Mouse (Mus musculus): ENCODE data around the gene Cluh.
A peak's percentile ranks its signal among the peaks of the same experiment; 100 is the strongest.

Cluh gene

GRCm38 (mm10) chr11:74647966-74648365, 1.3 kb upstream of the Cluh start:
- no peak for DNase-seq (ENCODE audit: low spot score in 2 of 2)

GRCm38 (mm10) chr11:74648676-74649075, 619 bp upstream of the Cluh start:
- DNase-seq (ENCODE audit: low spot score in 2 of 2) = no peak

GRCm38 (mm10) chr11:74649647-74650551, 604 bp downstream of the Cluh start:
- DNase-seq (ENCODE audit: low spot score in 2 of 2) = peak; percentile 12 to 37

GRCm38 (mm10) chr11:74650576-74651100, 1.3 kb downstream of the Cluh start:
- DNase-seq (ENCODE audit: low spot score in 2 of 2) = no peak

- no peak for DNase-seq (ENCODE audit: low spot score in 2 of 2)
Measured at GRCm38 (mm10) chr11:74652791-74653191, 3.5 kb downstream of the Cluh start.

- DNase-seq (ENCODE audit: low spot score in 2 of 2) = no peak
Measured at GRCm38 (mm10) chr11:74653385-74653784, 4.1 kb downstream of the Cluh start.

- DNase-seq (ENCODE audit: low spot score in 2 of 2) = no peak
Measured at GRCm38 (mm10) chr11:74655941-74656340, 6.6 kb downstream of the Cluh start.

- DNase-seq (ENCODE audit: low spot score in 2 of 2) = no peak
Measured at GRCm38 (mm10) chr11:74660336-74660735, 11.0 kb downstream of the Cluh start.

GRCm38 (mm10) chr11:74661641-74662040, 12.3 kb downstream of the Cluh start:
- no peak for DNase-seq (ENCODE audit: low spot score in 2 of 2)

- DNase-seq (ENCODE audit: low spot score in 2 of 2) = no peak
Measured at GRCm38 (mm10) chr11:74662221-74662620, 12.9 kb downstream of the Cluh start.

- no peak for DNase-seq (ENCODE audit: low spot score in 2 of 2)
Measured at GRCm38 (mm10) chr11:74664279-74664678, 15.0 kb downstream of the Cluh start.

GRCm38 (mm10) chr11:74664906-74665305, 15.6 kb downstream of the Cluh start:
- no peak for DNase-seq (ENCODE audit: low spot score in 2 of 2)

- DNase-seq (ENCODE audit: low spot score in 2 of 2) = no peak
Measured at GRCm38 (mm10) chr11:74665631-74666283, 16.5 kb downstream of the Cluh start.

GRCm38 (mm10) chr11:74666284-74666652, 17.0 kb downstream of the Cluh start:
- DNase-seq (ENCODE audit: low spot score in 2 of 2) = no peak

- DNase-seq (ENCODE audit: low spot score in 2 of 2) = no peak
Measured at GRCm38 (mm10) chr11:74666776-74667581, 17.7 kb downstream of the Cluh start.

GRCm38 (mm10) chr11:74667582-74668010, 18.3 kb downstream of the Cluh start:
- no peak for DNase-seq (ENCODE audit: low spot score in 2 of 2)

GRCm38 (mm10) chr11:74668466-74668865, 19.2 kb downstream of the Cluh start:
- no peak for DNase-seq (ENCODE audit: low spot score in 2 of 2)

GRCm38 (mm10) chr11:74668971-74669370, 19.7 kb downstream of the Cluh start:
- no peak for DNase-seq (ENCODE audit: low spot score in 2 of 2)

- no peak for DNase-seq (ENCODE audit: low spot score in 2 of 2)
Measured at GRCm38 (mm10) chr11:74670151-74670550, 20.9 kb downstream of the Cluh start.

- no peak for DNase-seq (ENCODE audit: low spot score in 2 of 2)
Measured at GRCm38 (mm10) chr11:74671013-74671412, 21.7 kb downstream of the Cluh start.

GRCm38 (mm10) chr11:74671839-74672238, 22.5 kb downstream of the Cluh start:
- DNase-seq (ENCODE audit: low spot score in 2 of 2) = no peak

Measured in thymus, postnatal 10 days (tissue).